Mouse (Mus musculus) midbrain, embryonic 14.5 days (tissue): ENCODE results near the gene Tbc1d24. TPM values are rescaled to one million over a fixed set of nuclear protein-coding genes. Genes with fewer than 3 reads are reported as not detected.
"Not testable (repeated sequence)": the region's sequence is repeated elsewhere in the genome, so short reads cannot be mapped to it uniquely, and the experiment has no call there.

Source experiments
- ATAC-seq: fragments of 200-750 bp; cut with Nextera tagmentation; 2 replicates; pipeline ENCODE4 v1.8.0; 2017; ENCODE audit warnings: moderate number of reproducible peaks, moderate library complexity; ENCODE audit not compliant: low FRiP score, low TSS enrichment
- DNase-seq: peaks from one replicate; pipeline ENCODE4 v3.0.0-alpha.2; 2015
- H3K27ac ChIP-seq: fragments of 300-500 bp; sonication (generic); replicated peaks from 2 replicates; pipeline ENCODE4 v1.5.1; 2014; ENCODE audit warnings: mild to moderate bottlenecking, low read depth, low read length, moderate library complexity
- H3K27me3 ChIP-seq: fragments of 300-500 bp; sonication (generic); 2 replicates; pipeline ENCODE4 v1.6.1; 2014; ENCODE audit warnings: low read length, control low read depth, mixed read lengths; ENCODE audit not compliant: control insufficient read depth, insufficient read depth
- H3K36me3 ChIP-seq: fragments of 300-500 bp; sonication (generic); 2 replicates; pipeline ENCODE4 v1.6.1; 2014; ENCODE audit warnings: low read length, control low read depth; ENCODE audit not compliant: control insufficient read depth, insufficient read depth
- H3K4me1 ChIP-seq: fragments of 300-500 bp; sonication (generic); 2 replicates; pipeline ENCODE4 v1.6.1; 2014; ENCODE audit warnings: mild to moderate bottlenecking, antibody characterized with exemption, low read length, control low read depth; ENCODE audit not compliant: control insufficient read depth, insufficient read depth
- H3K4me2 ChIP-seq: fragments of 300-500 bp; sonication (generic); 2 replicates; pipeline ENCODE4 v1.6.1; 2014; ENCODE audit warnings: mild to moderate bottlenecking, low read length, moderate library complexity
- H3K4me3 ChIP-seq: fragments of 300-500 bp; sonication (generic); replicated peaks from 2 replicates; pipeline ENCODE4 v1.5.1; 2014; ENCODE audit warnings: low read depth, low read length
- H3K9ac ChIP-seq: fragments of 300-500 bp; sonication (generic); replicated peaks from 2 replicates; pipeline ENCODE4 v1.6.1; 2014; ENCODE audit warnings: mild to moderate bottlenecking, low read length, moderate library complexity
- H3K9me3 ChIP-seq: fragments of 300-500 bp; sonication (generic); 2 replicates; pipeline ENCODE4 v1.6.1; 2016; ENCODE audit warnings: low read length, control low read depth, mixed read lengths; ENCODE audit not compliant: control insufficient read depth
- WGBS: fragments of 180-500 bp; shearing (Covaris S2); extraction: QIAGEN DNeasy Blood & Tissue Kit; methylation state at CpG from one replicate; pipeline ENCODE4 v1.1.7; 2014; 5-methylcytosine and 5-hydroxymethylcytosine counted together
- polyA plus RNA-seq: library from polyadenylated mRNA; unstranded; fragments of >200 nt; fragmentation: Nextera tagmentation; extraction: Ambion mirVana; gene quantifications from 2 replicates; pipeline ENCODE4 v1.2.1, GENCODE M21; 2014

Gene Tbc1d24
- polyA plus RNA-seq, 1 experiment from 2014 or later = 25.9 TPM

DNA sequence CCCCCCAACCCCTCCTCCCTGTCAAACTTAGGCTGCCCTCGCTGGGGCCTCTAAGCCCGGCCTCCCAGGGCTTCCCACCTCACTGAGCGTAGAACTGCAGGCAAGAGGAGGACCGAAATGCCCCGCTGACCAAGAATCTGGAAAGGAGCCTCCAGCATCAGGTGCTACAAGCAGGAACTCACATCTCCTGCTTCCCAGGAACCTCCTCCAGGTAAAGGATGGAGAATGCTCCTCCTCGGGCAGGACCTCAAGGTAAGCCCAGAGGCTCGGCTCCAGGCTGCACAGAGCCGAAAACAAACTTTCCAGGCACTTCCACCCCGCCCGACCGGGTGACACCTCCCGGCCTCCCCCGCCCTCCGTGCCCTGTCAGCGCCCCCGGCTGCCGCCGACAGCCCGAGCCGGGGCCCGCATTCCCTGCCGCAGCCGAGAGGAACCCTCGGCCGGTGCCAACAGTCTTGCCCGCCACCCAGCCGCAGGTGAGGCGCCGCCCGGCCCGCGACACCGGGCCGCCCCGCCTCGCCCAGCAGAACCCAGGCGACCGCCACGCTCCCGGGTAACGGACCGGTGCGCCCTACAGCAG lies 64.4 kb downstream of the Tbc1d24 start:
- Histone ChIP-seq H3K36me3 (no peaks in the 10 kb centered on the region), H3K27me3 (no peaks in the 10 kb centered on the region), H3K9ac (peak overlapping the region; percentile 95), H3K4me1 (peaks cover 18% of the 10 kb centered on the region), H3K9me3 (no peaks in the 10 kb centered on the region), H3K27ac (peak overlapping the region; percentile 89), H3K4me3 (peak overlapping the region; percentile 97), H3K4me2 (peak overlapping the region; percentile 90)
- WGBS = under 1% methylated on average over 43 of the region's 43 CpGs
- no peak for ATAC-seq
- peak; percentile 16 for DNase-seq

DNA sequence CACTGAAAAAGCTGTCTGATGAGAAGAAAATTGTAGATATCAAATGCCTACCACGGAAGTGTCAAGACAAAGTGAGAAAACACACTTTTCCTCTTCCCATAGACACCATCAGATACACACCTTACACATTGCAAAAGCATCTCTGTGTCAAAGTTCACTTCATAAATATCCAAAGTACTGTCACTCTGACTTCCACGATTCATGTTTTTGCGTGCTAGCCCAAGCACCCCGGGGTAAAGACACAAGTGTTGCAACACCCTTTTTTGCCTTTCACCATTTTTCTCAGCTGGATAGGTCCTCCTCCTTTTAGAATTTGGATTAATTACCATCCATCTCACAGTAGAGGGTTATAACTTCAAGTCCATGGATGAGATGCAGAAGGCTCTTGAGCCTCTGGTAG lies 65.4 kb downstream of the Tbc1d24 start:
- Histone ChIP-seq H3K36me3 (no peaks in the 10 kb centered on the region), H3K9me3 (no peaks in the 10 kb centered on the region), H3K4me3 (peak overlapping the region; percentile 97), H3K9ac (peak overlapping the region; percentile 95; the same call in 1 of the 2 replicates), H3K27me3 (no peaks in the 10 kb centered on the region), H3K27ac (no peak overlapping the region), H3K4me1 (peaks cover 18% of the 10 kb centered on the region), H3K4me2 (peak overlapping the region; percentile 90)
- WGBS = 92% methylated on average over 4 of the region's 4 CpGs
- DNase-seq = no peak
- no peak for ATAC-seq

DNA sequence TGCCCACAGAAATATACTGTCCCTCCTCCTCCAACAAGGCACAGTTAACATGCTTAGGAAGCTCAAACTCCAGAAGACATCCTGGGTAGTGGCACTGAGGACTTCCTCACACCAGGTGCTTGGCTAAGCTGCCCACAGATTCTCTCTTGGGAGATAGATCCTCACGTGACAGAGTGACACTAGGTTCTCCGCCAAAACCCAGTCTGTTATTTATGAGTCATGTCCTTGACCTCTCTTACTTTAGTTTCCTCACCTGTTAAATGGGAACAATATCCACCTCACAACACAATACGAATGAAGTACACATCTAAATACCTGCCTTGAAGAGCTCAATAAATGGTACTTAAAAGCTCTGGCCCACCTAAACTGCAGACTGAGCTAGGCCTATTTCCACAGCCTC lies 66.1 kb downstream of the Tbc1d24 start:
- H3K9me3 ChIP-seq = no peaks in the 10 kb centered on the region
- WGBS = 88% methylated on average over 3 of the region's 3 CpGs
- H3K9ac ChIP-seq = no peak overlapping the region
- H3K4me1 ChIP-seq = peaks cover 18% of the 10 kb centered on the region
- no peaks in the 10 kb centered on the region for H3K27me3 ChIP-seq
- H3K4me2 ChIP-seq = 0 out of 2 replicates have a peak overlapping the region, but pooled peaks have one; percentile 90
- DNase-seq = no peak
- H3K4me3 ChIP-seq = no peak overlapping the region
- H3K36me3 ChIP-seq = no peaks in the 10 kb centered on the region
- ATAC-seq = no peak
- no peak overlapping the region for H3K27ac ChIP-seq

DNA sequence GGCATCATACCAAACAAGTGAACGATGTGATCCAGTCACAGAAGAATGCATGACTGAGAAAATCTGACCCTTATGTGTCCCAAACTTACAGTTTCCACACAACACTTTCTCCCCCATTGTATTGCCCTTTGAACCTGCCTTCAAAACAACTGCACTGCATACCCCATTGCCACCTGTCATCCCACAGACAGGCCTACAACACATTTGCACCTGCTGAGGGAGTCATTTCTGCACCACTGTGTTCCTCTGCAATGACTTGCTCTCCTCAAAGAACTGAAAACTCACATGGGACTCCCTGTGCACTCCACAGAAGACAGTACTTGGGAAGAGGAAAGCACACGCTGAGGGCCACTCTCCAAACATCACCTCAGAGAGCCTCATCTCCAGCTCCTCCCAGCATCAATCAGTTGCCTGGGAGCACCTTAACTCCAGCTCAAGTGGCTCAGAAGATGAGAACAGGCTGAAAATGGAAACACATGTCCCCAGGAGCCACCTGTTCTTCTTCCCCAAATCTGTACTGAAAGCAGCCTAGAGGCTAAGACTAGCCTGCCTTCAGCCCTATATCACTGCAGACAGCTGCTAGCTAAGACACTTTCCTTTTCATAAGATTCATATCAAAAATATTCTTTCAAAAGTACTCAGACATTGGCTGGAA lies 68.0 kb downstream of the Tbc1d24 start:
- peaks cover 16% of the 10 kb centered on the region for H3K4me1 ChIP-seq
- H3K27me3 ChIP-seq = no peaks in the 10 kb centered on the region
- H3K27ac ChIP-seq = no peak overlapping the region
- H3K9me3 ChIP-seq = no peaks in the 10 kb centered on the region
- no peak for ATAC-seq
- no peak for DNase-seq
- no peak overlapping the region for H3K9ac ChIP-seq
- 85% methylated on average over 2 of the region's 2 CpGs for WGBS
- no peak overlapping the region for H3K4me3 ChIP-seq
- H3K36me3 ChIP-seq = no peaks in the 10 kb centered on the region
- H3K4me2 ChIP-seq = no peak overlapping the region

DNA sequence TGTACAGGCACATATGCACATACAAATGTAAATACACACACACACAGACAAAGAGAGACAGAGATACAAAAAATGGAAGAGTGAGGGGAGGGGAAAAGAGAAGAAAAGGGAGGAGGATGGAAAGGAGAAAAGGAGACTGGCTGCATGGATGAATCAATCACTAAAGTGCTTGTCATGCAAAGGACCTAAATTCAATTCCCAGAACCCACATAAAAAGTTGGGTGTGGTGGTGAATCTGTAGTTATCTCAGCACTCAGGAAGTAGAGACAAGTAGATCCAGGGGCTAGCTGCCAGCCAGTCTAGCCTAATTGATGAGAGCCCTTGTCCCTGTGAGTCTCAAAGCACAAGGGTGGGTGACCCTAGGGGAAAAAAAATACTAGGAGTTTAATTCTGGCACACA lies 71.3 kb downstream of the Tbc1d24 start:
- ATAC-seq = no peak

DNA sequence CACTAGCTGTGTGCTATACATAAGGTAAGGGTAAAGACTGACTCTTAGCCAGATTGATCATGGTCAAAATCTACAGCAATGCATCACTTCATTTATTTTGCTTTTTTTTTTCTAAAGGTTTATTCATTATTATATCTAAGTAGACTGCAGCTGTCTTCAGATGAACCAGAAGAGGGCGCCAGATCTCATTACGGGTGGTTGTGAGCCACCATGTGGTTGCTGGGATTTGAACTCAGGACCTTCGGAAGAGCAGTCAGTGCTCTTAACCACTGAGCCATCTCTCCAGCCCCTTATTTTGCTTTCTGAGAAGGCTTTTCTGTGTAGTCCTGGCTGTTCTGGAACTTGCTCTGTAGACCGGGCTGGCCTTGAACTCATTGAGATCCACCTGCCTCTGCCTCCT lies 72.4 kb downstream of the Tbc1d24 start:
- WGBS = 93% methylated on average over 4 of the region's 4 CpGs
- not testable (repeated sequence) for H3K9ac ChIP-seq, H3K4me1 ChIP-seq, ATAC-seq, H3K27ac ChIP-seq, H3K4me2 ChIP-seq, DNase-seq, H3K9me3 ChIP-seq, H3K27me3 ChIP-seq, H3K36me3 ChIP-seq, H3K4me3 ChIP-seq

More for the DNA sequence above, 71.3 kb downstream of the Tbc1d24 start:
- DNase-seq = no peak
- Histone ChIP-seq H3K36me3 (no peaks in the 10 kb centered on the region), H3K27me3 (no peaks in the 10 kb centered on the region), H3K27ac (no peak overlapping the region), H3K4me3 (no peak overlapping the region), H3K4me2 (no peak overlapping the region), H3K9me3 (no peaks in the 10 kb centered on the region), H3K4me1 (no peaks in the 10 kb centered on the region; the same call in 1 of the 2 replicates), H3K9ac (no peak overlapping the region)

DNA sequence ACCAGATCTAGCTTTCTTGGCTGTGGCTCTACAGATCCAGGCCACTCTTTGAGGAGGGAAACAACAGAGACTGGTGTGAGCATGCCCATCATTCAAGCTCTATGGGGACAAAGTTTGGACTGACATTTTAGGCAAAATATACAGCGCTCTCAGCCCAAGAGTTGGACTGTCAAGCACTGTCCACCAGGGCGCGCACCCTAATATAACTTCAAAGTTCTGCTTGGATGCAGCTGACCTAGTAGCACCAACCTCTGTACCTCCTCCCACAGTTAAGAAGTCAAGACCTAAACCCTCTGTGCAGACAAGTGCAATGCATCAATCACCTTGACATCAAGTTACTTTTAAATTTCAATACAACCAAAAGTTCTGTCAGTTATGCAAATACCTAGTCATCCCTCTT lies 73.8 kb downstream of the Tbc1d24 start:
- ATAC-seq = no peak
- no peak overlapping the region for H3K4me2 ChIP-seq
- no peaks in the 10 kb centered on the region for H3K27me3 ChIP-seq
- WGBS = 94% methylated on average over 3 of the region's 3 CpGs
- H3K27ac ChIP-seq = no peak overlapping the region
- no peaks in the 10 kb centered on the region for H3K4me1 ChIP-seq
- H3K9ac ChIP-seq = no peak overlapping the region
- no peaks in the 10 kb centered on the region for H3K9me3 ChIP-seq
- no peak for DNase-seq
- H3K36me3 ChIP-seq = no peaks in the 10 kb centered on the region; the same call in 1 of the 2 replicates
- H3K4me3 ChIP-seq = no peak overlapping the region

DNA sequence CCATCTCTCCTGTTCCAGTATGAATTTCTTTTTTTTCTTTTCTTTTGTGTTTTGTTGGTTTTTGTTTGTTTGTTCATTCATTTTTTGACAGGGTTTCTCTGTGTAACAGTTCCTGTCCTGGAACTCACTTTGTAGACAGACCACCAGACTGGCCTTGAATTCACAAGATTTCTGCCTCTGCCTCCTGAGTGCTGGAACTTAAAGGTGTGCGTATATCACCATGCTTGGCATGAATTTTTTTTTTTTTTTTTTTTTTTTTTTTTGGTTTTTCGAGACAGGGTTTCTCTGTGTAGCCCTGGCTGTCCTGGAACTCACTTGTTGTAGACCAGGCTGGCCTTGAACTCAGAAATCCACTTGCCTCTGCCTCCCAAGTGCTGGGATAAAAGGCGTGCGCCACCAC lies 76.1 kb downstream of the Tbc1d24 start:
- not testable (repeated sequence) for H3K4me3 ChIP-seq, H3K27ac ChIP-seq, H3K9ac ChIP-seq, H3K27me3 ChIP-seq, ATAC-seq, H3K9me3 ChIP-seq, DNase-seq, H3K4me1 ChIP-seq, H3K4me2 ChIP-seq, H3K36me3 ChIP-seq
- 99% methylated on average over 4 of the region's 4 CpGs for WGBS

DNA sequence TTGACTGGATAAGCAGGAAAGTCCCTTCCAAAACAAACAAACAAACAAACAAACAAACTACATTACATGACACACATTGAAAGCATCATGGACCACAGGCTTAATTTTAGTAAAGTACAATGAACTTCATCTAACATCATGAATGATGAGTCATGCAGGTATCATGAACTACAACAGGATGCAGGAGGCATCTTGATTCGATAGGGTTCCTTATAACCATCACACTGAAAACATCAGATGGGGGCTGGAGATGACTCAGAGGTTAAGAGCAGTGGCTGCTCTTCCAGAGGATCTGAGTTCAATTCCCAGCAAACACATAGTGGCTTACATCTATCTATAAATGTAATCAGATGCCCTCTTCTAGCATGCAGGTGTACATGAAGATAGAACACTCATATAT lies 77.8 kb downstream of the Tbc1d24 start:
- DNase-seq (no peak), ATAC-seq (no peak)
- Histone ChIP-seq H3K4me3 (no peak overlapping the region), H3K27me3 (no peaks in the 10 kb centered on the region), H3K4me2 (no peak overlapping the region), H3K9ac (no peak overlapping the region), H3K36me3 (no peaks in the 10 kb centered on the region; the same call in 1 of the 2 replicates), H3K9me3 (no peaks in the 10 kb centered on the region), H3K27ac (no peak overlapping the region), H3K4me1 (no peaks in the 10 kb centered on the region)
- 96% methylated on average over 1 of the region's 1 CpGs for WGBS
